Mouse (Mus musculus): ENCODE measurements at regions not wholly inside any gene's neighbourhood (a gene's known extent, or its start where the extent isn't known, plus 50 kb on each side); places are given as distances from the start of the nearest gene placed in this dataset.

GRCm38 (mm10) chr3:58071574-58071973, 223.7 kb upstream of the Pfn2 start:
- no peak for DNase-seq

DNA sequence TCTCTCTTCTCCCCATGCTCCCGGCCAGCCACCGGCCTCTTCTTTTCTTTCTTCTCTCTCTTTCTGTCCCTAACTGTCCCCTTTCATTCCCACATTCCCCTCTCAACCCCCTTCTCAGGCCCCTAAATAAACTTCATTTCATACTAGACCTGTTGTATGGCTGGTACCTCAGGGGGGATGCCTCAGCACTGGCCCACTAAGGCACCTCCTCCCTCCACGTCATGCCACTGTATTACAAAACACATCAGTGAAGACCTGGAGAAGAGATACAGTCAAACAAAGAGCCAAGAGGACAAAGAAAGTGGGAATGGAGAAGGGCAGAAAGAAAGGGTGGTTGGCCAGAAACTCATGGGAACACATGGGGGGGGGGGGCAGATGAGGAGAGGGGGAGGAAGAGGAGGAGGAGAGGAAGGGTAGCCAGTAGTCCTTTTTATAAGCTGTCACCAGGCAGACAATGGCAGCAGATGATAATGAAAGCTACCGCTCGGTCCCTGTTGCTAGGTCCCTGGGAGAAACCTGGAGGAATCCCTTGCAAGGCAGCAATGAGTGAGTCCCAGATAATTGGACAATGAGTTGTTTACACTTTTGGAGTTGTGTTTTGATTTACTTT, 224.5 kb upstream of the Pfn2 start:
- no peak for DNase-seq
- intact Hi-C loops (cut with DNase I), result no loop called here

More at GRCm38 (mm10) chr3:58071574-58071973, 223.7 kb upstream of the Pfn2 start:
- intact Hi-C loops (cut with DNase I), result no loop called here

GRCm38 (mm10) chr3:58089344-58090139, 241.7 kb upstream of the Pfn2 start:
- intact Hi-C loops (cut with DNase I), result no loop called here
- DNase-seq, result no peak

DNA sequence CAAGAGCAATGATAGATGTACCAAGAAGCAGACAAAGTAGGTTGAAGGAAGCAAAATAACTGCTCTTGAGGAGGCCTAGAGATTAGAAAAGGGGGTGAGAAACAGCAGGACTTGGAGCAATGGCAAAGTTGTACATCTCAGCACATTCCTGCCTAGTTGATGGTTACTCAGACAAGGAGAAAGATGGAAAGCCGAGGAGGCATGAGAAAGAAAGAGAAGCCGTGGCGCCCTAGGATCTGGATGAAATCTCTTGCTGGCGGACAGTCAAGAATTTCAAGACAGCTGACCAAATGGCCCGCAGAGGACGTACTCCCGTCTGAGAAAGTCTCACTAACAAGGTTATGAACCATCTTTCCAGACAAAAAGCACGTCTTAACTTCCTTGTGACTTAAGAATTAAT, 242.5 kb upstream of the Pfn2 start:
- no peak for DNase-seq
- intact Hi-C loops (cut with DNase I), result no loop called here

DNA sequence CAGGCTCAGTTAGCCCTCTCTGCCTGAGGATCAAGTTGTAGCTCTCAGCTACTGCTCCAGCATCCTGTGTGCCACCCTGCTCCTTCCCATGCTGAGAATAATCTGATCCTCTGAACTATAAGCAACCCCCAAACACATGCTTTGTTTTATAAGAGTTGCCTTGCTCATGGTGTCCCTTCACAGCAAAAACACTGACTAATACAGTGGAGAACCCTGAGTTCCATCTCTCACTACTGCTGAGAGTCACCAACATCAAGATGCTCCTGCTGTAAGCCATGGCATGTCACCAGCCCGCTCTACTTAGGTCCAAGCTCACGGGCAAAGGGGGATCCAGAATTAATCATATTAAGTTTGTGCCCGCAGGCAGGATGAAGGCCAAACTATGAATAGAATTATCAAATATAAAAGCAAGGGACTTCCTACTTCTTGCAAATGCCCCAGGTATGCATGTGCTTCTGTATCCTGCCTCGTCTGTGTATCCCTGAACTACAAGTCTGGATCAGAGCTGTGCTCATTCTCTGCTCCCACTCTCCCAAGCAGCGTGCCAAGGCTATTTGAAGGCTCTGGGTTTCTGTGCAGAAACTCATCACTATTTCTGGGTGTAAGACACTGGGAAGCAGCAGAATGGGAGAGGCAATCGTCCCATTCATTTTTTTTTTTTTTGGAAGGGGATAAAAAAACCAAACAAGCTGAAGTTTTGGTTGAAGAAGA, 243.7 kb upstream of the Pfn2 start:
- no peak for DNase-seq
- intact Hi-C loops (cut with DNase I), result no loop called here

- intact Hi-C loops (cut with DNase I), result no loop called here
Observed at GRCm38 (mm10) chr3:58110911-58111476, 263.1 kb upstream of the Pfn2 start.

DNA sequence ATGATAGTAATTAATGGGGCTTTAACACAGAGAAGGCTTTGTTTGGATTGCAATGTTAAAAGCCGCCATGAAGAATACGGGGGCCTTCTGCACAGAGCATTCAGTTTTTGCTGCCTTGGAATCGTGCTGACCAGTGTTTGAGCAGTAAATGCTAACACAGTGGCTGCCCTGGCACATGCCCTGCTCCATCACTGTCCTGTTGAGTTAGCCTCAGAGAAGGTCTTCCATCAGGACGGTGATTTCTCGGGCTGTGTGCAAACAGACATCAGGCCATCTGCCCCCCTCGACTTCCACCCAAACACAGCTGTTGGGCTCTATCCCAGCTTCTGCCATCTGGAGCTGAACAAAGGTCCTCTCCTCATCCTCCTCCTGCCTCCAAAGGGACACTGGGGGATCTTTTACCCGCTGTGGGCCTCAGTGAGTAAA, 264.6 kb upstream of the Pfn2 start:
- intact Hi-C loops (cut with DNase I), result no loop called here
- no peak for DNase-seq

More at GRCm38 (mm10) chr3:58110911-58111476, 263.1 kb upstream of the Pfn2 start:
- DNase-seq, result no peak

DNA sequence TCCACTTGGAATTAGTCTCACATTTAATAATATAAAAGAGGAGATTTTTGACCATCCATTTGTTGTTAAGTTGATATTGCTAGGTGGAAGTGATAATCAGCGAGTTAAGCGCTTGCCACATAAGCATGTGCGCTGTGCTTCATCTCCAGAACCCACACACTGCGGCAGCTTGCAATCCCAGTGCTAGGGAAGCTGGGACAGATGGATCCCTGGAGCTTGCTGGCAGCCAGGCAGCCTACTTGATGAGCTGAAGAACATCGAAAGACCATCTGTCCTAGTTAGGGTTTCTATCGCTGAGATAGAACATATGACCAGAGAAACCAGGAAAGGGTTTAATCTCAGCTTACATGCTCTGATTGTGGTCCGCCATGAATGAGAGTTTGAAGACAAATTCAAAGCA, 266.1 kb upstream of the Pfn2 start:
- intact Hi-C loops (cut with DNase I), result no loop called here

GRCm38 (mm10) chr3:58115511-58115910, 267.6 kb upstream of the Pfn2 start:
- intact Hi-C loops (cut with DNase I), result no loop called here
- no peak for DNase-seq

More for the DNA sequence above, 266.1 kb upstream of the Pfn2 start:
- DNase-seq, result no peak

- no peak for DNase-seq
- intact Hi-C loops (cut with DNase I), result no loop called here
Observed at GRCm38 (mm10) chr3:58116848-58117247, 269.0 kb upstream of the Pfn2 start.

DNA sequence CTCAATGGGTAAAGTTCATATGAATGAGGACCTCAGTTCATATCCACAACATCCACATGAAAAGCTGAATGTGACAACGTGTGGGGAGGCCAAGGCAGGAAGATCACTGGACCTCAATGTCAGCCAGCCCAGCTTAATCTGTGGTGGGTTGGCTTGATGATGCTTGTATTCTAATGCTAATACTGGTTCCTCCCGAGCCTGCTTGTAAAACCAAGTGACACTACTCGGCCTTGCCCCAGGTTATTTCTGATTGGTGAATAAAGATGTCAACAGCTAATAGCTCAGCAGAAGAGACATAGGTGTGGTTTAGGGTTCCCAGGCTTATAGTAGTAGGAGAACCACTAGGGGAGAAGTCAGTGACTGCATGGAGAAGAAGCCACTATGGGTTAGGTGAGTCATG, 272.2 kb upstream of the Pfn2 start:
- DNase-seq, result no peak
- intact Hi-C loops (cut with DNase I), result no loop called here

DNA sequence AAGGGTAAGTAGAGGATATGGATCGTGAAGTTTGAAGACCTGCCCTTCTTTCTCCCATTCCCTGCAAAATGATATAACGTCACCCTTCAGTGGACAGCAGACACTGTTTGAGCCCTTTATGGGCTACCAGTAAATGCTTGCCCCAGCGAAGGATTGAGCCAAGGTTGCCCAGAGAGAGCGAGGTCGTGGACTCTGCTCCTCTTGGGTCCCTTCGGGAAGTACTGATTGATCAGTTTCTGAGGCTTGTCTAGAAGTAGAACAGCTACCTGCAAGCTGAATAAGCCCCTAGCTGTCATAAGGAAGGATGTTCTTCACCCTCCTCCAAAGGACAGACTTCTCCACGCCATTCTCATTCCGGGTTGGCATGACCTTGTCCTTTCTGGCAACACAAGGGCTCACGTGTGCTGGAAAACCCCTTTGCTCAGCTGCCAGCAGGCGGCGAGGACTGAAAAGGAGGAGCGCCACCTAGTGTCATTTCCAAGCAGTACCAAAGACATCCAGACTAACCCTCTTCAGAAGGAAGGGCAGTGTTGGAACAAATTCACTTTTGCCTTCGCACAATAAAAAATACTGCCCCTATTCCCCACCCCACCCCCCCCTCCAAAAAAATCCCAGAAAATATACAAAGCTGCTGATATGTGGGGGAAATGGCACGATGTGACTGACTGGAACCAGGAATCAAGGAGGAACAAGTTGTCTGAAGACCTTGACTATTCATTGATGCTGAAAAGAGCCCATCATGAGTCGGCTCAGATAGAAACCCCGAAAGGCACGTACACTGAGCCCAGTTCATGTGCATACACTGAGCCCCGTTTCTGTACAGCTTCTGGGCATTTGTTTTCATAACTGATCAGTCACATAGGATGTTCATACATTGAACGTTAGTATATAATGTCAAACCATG, 274.8 kb upstream of the Pfn2 start:
- intact Hi-C loops (cut with DNase I), result loop anchor here (1.0 to 2.0 kb wide), 2 partner anchors 278 to 458 kb away; no protein-coding TSS in a partner anchor
- DNase-seq, result peak; percentile 69 to 72

- intact Hi-C loops (cut with DNase I), result loop anchor here (2.0 kb wide), 1 partner anchor 459 kb away; no protein-coding TSS in a partner anchor
- no peak for DNase-seq
Observed at GRCm38 (mm10) chr3:58123396-58124077, 275.7 kb upstream of the Pfn2 start.

DNA sequence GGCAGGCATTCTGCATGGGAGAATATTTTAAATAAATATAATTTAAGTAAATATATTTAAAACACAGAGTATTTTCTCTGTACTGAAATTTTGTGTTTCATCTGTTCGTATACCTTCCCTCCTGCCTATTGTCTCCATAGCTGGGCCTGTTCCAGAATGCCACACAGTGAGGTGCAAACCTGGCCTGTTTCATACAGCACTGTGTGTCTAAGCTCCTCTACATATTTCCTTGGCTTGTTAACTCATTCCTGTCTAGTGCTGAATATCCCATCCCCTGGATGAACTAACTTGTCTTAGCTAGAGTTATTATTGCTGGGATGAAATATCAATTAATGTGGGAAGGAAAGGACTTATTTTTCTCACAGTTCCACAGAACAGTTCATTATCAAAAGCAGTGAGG, 277.0 kb upstream of the Pfn2 start:
- intact Hi-C loops (cut with DNase I), result no loop called here
- no peak for DNase-seq

DNA sequence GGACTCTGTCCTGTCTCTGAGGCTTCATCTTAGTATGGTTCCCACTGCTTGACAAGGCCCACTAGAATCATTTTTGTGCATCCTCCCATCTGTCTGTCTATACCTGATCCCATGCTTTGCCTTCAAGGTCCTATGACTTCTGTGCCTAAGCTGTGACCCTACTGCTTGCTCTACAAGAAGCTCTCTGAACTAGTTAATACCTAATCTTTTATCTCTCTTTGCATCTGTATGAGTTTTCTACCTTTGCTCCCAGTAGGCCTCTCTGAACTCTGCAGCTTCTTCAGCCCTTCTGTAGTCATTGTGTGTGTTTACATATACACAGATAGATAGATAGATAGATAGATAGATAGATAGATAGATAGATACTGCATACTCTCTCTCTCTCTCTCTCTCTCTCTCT, 279.1 kb upstream of the Pfn2 start:
- intact Hi-C loops (cut with DNase I), result no loop called here
- no peak for DNase-seq

DNA sequence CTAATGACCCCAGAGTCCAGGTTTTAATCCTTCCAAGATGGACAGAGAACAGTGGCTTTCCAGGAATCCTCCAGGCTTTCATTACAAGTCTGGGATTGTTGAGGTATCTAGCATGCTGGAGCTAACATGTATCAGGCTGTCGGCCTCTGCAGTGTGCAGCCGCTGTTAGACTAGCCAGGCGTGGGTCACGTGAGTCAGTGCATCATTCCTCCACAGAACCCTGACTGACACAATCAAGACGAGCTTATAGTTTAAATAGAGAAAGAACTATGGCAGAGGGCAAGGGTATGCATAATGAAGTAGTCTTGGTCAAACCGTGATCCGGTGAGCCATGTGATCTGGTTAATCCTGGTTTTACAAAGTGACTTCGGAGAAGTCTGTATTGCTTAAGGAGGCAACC, 280.2 kb upstream of the Pfn2 start:
- DNase-seq, result no peak
- intact Hi-C loops (cut with DNase I), result no loop called here

- DNase-seq, result no peak
- intact Hi-C loops (cut with DNase I), result no loop called here
Observed at GRCm38 (mm10) chr3:58129358-58129903, 281.6 kb upstream of the Pfn2 start.

- intact Hi-C loops (cut with DNase I), result no loop called here
- DNase-seq, result no peak
Observed at GRCm38 (mm10) chr3:58135607-58136365, 278.7 kb upstream of the Tsc22d2 start.

All from heart, postnatal 36 days (tissue).